Mouse (Mus musculus) liver, embryonic 14.5 days (tissue): ENCODE measurements around the gene Bola3.

ENCODE experiments used
- CTCF ChIP-seq: IDR thresholded peaks from 2 replicates; pipeline ENCODE4 v1.5.1; 2016; ENCODE audit warnings: antibody characterized with exemption, low read depth, control low read depth
- EP300 ChIP-seq: IDR thresholded peaks from 2 replicates; pipeline ENCODE4 v1.6.1; 2016; ENCODE audit warnings: antibody characterized with exemption, low read depth

DNA sequence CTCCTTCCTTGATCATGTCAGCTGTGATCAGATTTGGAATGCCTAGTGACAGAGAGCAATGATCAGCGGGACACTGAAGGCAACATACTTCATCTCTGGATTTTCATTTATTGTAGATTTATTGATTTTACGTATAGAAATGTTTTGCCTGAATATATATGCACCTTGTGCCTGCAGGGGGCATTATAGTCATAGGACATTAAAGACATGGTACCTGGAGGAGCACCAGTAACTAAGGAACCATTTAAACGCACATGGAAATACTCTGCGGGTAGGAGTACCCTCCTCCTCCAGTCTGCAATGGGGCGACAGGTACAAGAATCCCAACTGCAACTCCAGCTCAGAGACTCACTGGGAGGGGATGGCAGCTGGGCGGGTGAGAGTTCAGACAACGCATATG is 39.9 kb upstream of the Bola3 start:
- TF ChIP-seq CTCF (peak; percentile 27; the same call in 1 of the 2 replicates), EP300 (no peak)
